Mouse (Mus musculus) 3T3-L1 (cell line): ENCODE data around the gene Ndufs6.

ENCODE experiments used
- DNase-seq: peaks from one replicate; pipeline ENCODE4 v3.0.0-alpha.2; 2015; ENCODE audit warnings: low read depth, low spot score

The Ndufs6 gene

GRCm38 (mm10) chr13:73327827-73328698 is at the start of gene Ndufs6, which contains the start of gene Mrpl36:
Gene Ndufs6 (minus strand): TSS chr13:73328542.
Gene Mrpl36 (plus strand): TSS chr13:73328513.
- peak; percentile 88 for DNase-seq

DNA sequence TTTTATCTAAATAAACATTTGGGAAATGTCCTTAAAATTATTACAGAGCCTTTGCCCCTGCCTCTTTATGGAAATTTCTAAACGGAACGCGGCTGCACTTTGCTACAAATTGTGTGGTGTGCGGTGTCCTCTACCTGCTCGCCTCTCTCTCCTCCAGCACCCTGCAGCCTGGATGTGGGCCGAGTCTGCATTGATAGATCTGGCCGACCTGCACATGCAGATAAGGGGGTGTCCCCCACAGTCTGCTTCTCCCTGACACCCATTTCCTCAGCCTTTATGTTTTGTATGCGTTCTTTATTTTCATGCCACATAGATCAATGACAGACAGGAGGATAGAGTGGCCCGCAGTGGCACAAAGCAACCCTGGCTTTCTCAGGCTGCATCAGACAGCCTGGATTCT is 49.3 kb upstream of the Ndufs6 start:
- no peak for DNase-seq

- no peak for DNase-seq
Measured at GRCm38 (mm10) chr13:73374612-73375011, 46.3 kb upstream of the Ndufs6 start.

GRCm38 (mm10) chr13:73373367-73373766 is 45.0 kb upstream of the Ndufs6 start:
- no peak for DNase-seq

- DNase-seq: no peak
Measured at GRCm38 (mm10) chr13:73357106-73357505, 28.8 kb upstream of the Ndufs6 start.

DNA sequence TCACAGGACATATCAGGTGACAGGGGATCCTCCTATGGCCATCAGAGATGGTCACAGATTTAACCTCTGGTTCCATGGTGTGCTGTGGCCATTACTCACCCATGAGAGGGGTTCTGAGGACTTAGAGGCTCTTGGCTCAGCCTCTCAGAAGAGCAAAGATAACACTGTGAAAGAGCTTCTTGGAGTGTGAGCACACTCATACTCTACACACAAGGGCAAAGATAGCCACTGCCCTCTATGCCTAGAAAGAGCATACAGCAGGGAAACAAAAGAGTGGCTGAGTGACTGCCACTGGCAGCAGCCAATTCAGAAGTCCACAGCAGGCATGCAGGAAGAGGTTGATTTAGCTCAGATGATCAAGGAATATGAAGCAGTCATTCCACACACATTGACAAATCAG is 24.1 kb upstream of the Ndufs6 start:
- no peak for DNase-seq

DNA sequence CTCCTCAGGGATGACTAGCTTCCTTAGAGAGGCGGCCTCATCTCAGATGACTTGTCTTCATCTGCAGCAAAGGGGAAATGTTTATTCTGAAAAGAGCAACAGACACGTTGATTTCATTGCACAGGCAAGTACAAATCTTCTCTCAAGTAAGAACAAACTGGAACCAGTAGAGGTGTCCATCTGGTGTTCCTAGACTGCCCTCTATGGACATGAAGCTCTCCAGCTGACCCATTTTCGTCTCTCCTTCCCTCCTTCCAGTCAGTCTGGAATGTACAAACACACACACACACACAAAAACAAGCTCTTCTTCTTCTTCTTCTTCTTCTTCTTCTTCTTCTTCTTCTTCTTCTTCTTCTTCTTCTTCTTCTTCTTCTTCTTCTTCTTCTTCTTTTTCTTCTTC is 23.6 kb upstream of the Ndufs6 start:
- no peak for DNase-seq

DNA sequence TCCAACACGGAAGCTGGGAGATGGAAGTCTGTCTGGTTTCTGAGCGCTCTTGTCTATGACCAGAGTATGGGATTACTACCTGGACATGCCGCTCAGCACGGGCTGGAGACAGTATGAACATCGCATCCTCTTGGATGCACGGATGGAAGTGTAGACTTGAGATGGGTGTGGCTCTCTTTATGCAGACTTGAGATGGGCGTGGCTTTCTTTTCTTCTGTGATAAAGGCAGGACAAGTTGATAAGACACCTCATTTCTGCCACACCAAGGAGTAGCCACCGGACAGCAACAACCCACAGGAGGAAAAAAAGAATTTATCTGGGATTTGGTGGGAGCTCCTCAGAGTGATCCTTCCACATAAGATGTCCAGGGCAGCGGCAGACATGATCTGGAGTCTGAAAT is 22.4 kb upstream of the Ndufs6 start:
- DNase-seq: no peak

DNA sequence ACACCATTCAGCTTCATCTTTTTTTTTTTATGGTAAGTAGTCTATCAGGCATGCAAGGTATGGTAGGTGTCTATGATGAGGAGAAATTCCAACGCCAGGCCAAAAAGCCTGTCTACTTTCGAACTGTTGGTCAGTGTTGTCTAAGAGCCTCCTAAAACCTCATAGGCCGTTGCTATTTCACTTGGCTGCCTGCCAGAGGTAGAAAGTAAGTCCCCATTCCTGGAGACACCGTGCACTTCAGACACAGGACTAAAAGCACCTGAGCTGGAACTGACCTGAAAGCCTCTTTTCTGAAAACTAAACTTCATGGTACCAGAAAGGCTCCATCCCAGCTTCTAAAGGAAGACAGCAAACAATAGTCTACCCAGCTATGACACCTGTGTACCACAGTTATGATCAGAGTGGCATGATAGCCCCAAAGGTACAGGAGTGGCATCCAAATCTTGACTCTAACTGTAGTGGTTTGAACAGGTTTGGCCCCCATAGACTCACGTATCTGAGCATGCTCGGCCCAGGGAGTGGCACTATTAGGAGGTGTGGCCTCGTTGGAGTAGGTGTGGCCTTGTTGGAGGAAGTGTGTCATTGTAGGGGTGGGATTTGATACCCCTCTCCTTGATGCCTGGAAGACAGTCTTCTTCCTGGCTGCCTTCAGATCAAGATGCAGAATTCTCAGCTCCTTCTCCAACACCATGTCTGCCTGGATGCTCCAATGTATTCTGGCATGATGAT is 19.7 kb upstream of the Ndufs6 start:
- no peak for DNase-seq

- DNase-seq: no peak
Measured at GRCm38 (mm10) chr13:73347171-73347570, 18.8 kb upstream of the Ndufs6 start.

DNA sequence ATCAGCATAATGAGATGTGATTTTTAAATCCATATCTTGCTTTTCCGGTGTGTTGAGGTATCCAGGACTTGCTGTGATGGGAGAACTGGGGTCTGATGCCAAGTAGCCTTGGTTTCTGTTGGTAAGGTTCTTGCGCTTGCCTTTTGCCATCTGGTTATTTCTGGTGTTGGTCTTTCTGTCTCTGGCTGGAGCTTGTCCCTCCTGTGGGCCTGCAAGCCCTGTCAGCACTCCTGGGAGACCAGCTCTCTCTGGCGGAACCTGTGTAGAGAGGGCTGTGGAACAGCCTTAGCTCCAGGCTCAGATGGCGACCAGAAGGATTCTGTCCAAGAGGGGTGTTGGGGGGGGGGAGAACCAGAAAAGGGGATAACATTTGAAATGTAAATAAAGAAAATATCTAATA is 18.4 kb upstream of the Ndufs6 start:
- DNase-seq: no peak

- no peak for DNase-seq
Measured at GRCm38 (mm10) chr13:73346131-73346530, 17.8 kb upstream of the Ndufs6 start.

GRCm38 (mm10) chr13:73345102-73345890 is 17.0 kb upstream of the Ndufs6 start:
- DNase-seq: peak; percentile 43

- DNase-seq: no peak
Measured at GRCm38 (mm10) chr13:73336753-73337152, 8.4 kb upstream of the Ndufs6 start.

DNA sequence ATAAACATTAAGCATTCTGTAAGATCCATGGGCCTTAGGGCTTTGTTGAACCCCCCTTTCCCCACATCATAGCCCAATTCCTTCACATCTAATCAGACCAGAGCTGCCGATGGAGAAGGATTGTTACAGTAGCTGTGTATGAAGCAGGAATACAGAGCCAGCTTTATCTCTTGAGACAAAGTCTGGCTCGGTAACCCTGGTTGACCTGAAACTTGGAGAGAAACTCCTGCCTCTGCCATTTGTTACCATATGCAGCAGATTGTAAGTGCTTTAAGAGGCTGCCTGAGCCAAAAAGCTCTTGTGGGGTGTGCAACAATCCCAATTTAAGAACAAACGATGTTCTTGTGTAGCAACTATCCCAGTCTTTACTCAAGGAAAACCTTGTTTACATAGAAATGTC is 3.4 kb upstream of the Ndufs6 start:
- peak; percentile 12 for DNase-seq

- DNase-seq: peak; percentile 88
Measured at GRCm38 (mm10) chr13:73330844-73331501, 2.6 kb upstream of the Ndufs6 start.

DNA sequence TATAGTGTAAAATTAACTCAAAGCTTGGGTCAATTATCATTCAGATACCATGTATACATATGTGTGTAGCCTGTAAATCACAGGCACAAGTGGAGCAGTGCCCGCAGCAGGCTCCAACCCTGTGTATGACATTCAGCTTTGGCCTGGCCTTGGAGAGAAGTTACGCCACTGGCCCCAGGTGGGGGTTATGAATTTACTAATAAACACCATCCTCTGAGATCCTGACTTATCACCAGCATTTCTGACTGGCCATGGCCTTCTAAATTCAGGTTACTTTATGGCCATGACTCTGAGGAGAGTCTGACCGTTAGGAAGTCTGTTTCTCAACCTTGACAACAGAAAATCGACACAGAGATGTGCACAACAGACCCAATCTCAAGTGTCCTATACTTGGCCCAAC is 4.9 kb downstream of the Ndufs6 start:
- DNase-seq: no peak

GRCm38 (mm10) chr13:73322626-73323025 is 5.7 kb downstream of the Ndufs6 start:
- DNase-seq: no peak

DNA sequence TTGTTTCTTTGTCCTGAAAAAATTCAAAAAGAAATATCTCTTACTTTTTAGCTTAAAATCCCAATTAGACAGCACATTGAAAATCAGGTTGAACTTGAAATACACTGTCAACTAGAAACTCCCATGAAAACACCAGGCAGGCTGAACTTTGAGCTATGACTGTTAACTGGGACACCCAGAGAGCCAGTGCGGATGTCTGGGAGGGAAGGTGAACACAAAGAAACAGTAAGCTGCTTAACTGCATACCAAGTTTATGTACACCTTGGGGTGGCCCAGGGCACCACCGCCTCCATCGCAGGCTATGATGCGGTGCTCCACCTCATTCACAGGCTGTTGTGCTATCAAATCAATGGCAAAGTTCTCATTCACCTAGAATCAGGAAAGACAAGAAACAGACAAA is 8.3 kb downstream of the Ndufs6 start:
- no peak for DNase-seq

DNA sequence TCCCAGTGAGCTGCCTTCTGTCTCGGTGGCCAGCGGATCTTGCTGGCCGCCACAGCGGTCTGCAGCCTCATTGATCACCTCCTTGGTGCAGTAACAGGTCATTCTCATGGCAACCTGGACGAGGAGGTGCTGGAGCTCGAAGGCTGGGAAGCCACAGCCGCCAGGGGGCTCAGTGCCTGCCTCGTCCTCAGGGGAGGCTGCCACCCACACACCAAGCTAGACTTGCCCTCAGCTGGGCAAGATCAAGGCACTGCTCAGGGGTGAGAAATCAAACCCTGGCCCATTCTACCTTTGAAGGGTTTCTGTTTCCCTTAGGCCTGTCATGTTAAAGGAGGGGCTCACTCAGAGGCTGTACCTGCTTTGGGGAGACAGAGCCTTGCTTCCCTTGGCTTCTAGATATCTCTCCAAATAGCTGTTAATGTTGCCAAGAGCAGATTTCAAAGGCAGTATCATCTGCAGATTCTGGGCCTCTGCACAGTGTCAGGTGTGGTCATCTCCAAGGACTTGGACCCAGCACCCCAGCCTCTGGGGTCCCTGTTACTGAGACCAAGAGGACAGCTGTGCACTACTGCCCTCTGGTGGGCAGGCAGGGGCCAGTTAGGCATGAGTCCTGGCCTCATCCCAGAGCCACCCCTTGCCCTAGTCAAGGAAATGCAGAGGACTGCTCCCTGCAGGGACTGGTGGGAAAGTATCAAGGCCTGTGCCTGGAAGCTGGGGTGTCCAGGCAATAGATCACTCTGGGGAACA is 18.0 kb downstream of the Ndufs6 start:
- peak; percentile 44 for DNase-seq

DNA sequence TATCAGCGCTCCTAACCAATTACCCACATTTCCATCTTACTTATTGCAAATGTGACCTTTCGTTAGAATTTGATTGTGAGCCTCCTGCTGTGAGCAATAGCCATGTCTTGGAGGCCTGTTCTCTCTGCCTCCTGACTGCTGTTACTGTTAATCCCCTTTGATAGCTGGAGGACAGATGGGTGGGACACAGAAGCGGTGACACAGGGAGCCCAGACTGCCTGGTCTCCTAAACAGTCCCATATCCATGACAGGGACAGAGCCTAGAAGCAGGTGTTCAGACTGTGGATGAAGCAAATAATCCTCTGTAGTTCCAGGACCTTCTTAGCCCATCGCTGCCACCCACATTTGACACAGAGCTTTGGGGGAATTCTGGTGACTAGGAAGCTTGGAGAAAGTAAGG is 21.9 kb downstream of the Ndufs6 start:
- no peak for DNase-seq
